Mouse (Mus musculus): Measurements from ENCODE around the gene Eif1ad. TPM values are rescaled to one million over a fixed set of nuclear protein-coding genes. Genes with fewer than 3 reads are reported as not detected.

The Eif1ad gene
- polyA plus RNA-seq, 1 experiment from 2014 or later, result 72.9 TPM

DNA sequence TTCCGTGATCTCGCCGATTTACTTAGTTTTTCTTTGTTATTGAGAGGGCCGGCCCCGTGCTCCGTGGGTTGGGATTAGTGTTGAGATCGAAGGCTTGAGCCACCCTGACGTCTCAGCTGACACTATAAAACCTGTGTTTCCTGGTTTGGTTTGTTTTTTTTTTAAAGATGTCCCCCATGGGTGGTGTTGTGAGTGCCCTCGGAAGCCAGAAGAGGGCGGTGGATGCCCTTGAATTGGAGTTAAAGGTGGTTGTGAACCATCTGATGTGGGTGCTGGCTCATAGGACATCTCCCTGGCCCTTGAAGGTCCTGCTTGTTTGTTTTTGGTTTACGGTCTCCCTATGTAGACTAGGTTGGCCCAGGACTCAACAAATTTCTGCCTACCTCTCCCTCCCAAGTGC is 914 bp downstream of the Eif1ad start:
- Histone ChIP-seq H3K9me3 (ENCODE audit: control insufficient read depth, low read length) (no peaks in the 10 kb centered on the region), H3K27ac (ENCODE audit: low read depth, low read length) (peak overlapping the region; percentile 92), H3K4me2 (peak overlapping the region; percentile 98), H3K4me1 (replicated peaks; ENCODE audit: control insufficient read depth, insufficient read depth, low read length) (peaks cover 17% of the 10 kb centered on the region), H3K4me3 (ENCODE audit: low read depth, low read length) (peak overlapping the region; percentile 88), H3K27me3 (replicated peaks; ENCODE audit: control insufficient read depth, insufficient read depth, low read length) (no peaks in the 10 kb centered on the region), H3K9ac (ENCODE audit: low read depth, low read length) (peak overlapping the region; percentile 96), H3K36me3 (ENCODE audit: control insufficient read depth, insufficient read depth, low read length) (peaks cover 50% of the 10 kb centered on the region)
- 8% methylated on average over 11 of the region's 11 CpGs for WGBS
- no peak for DNase-seq (ENCODE audit: low spot score)
- no peak for ATAC-seq (replicated peaks; ENCODE audit: low FRiP score)

GRCm38 (mm10) chr19:5370932-5371331 is 4.4 kb downstream of the Eif1ad start:
- ATAC-seq (replicated peaks; ENCODE audit: low FRiP score), result no peak
- no peak for DNase-seq (ENCODE audit: low spot score)
- WGBS, result 87% methylated on average over 3 of the region's 3 CpGs
- no peak overlapping the region for H3K9ac ChIP-seq (ENCODE audit: low read depth, low read length)
- H3K27me3 ChIP-seq (replicated peaks; ENCODE audit: control insufficient read depth, insufficient read depth, low read length), result no peaks in the 10 kb centered on the region
- H3K4me3 ChIP-seq (ENCODE audit: low read depth, low read length), result no peak overlapping the region
- H3K4me2 ChIP-seq, result no peak overlapping the region
- no peaks in the 10 kb centered on the region for H3K9me3 ChIP-seq (ENCODE audit: control insufficient read depth, low read length)
- no peak overlapping the region for H3K27ac ChIP-seq (ENCODE audit: low read depth, low read length)
- H3K36me3 ChIP-seq (ENCODE audit: control insufficient read depth, insufficient read depth, low read length), result peaks cover 35% of the 10 kb centered on the region
- H3K4me1 ChIP-seq (replicated peaks; ENCODE audit: control insufficient read depth, insufficient read depth, low read length), result peaks cover 8% of the 10 kb centered on the region

- no peak overlapping the region for H3K27ac ChIP-seq (ENCODE audit: low read depth, low read length)
- H3K36me3 ChIP-seq (ENCODE audit: control insufficient read depth, insufficient read depth, low read length), result peaks cover 35% of the 10 kb centered on the region
- H3K4me3 ChIP-seq (ENCODE audit: low read depth, low read length), result no peak overlapping the region
- no peaks in the 10 kb centered on the region for H3K9me3 ChIP-seq (ENCODE audit: control insufficient read depth, low read length)
- H3K4me1 ChIP-seq (replicated peaks; ENCODE audit: control insufficient read depth, insufficient read depth, low read length), result peaks cover 8% of the 10 kb centered on the region
- DNase-seq (ENCODE audit: low spot score) (no peak), ATAC-seq (replicated peaks; ENCODE audit: low FRiP score) (no peak)
- 89% methylated on average over 7 of the region's 7 CpGs for WGBS
- no peak overlapping the region for H3K4me2 ChIP-seq
- no peaks in the 10 kb centered on the region for H3K27me3 ChIP-seq (replicated peaks; ENCODE audit: control insufficient read depth, insufficient read depth, low read length)
- H3K9ac ChIP-seq (ENCODE audit: low read depth, low read length), result no peak overlapping the region
Measured at GRCm38 (mm10) chr19:5372724-5373123, 6.2 kb downstream of the Eif1ad start.

GRCm38 (mm10) chr19:5374177-5374576 is 7.6 kb downstream of the Eif1ad start:
- no peak for ATAC-seq (replicated peaks; ENCODE audit: low FRiP score)
- no peak overlapping the region for H3K27ac ChIP-seq (ENCODE audit: low read depth, low read length)
- H3K36me3 ChIP-seq (ENCODE audit: control insufficient read depth, insufficient read depth, low read length), result peaks cover 41% of the 10 kb centered on the region
- H3K4me1 ChIP-seq (replicated peaks; ENCODE audit: control insufficient read depth, insufficient read depth, low read length), result no peaks in the 10 kb centered on the region
- H3K9ac ChIP-seq (ENCODE audit: low read depth, low read length), result no peak overlapping the region
- no peak overlapping the region for H3K4me2 ChIP-seq
- DNase-seq (ENCODE audit: low spot score), result no peak
- WGBS, result 79% methylated on average over 4 of the region's 4 CpGs
- H3K4me3 ChIP-seq (ENCODE audit: low read depth, low read length), result no peak overlapping the region
- H3K9me3 ChIP-seq (ENCODE audit: control insufficient read depth, low read length), result no peaks in the 10 kb centered on the region
- no peaks in the 10 kb centered on the region for H3K27me3 ChIP-seq (replicated peaks; ENCODE audit: control insufficient read depth, insufficient read depth, low read length)

DNA sequence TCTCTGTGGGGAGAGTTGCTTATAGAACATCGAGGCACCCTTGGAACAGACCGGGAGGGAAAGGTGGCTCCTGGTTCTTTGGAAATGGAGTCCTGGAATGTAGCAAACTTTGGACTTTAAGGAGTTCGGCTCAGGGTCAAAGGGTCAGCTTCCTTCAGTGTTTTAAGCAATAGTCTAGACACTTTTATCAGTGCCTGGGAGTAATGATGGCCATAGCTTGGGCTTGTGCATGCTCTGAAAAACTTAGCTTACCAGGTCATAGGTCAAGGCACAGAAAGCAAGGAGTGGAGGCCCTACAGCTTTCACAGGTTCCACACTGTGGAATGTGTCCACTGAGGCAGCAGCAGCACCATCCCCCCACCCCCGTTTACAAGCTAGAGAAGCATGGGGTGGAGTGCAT is 8.2 kb downstream of the Eif1ad start:
- no peak overlapping the region for H3K9ac ChIP-seq (ENCODE audit: low read depth, low read length)
- no peaks in the 10 kb centered on the region for H3K4me1 ChIP-seq (replicated peaks; ENCODE audit: control insufficient read depth, insufficient read depth, low read length)
- DNase-seq (ENCODE audit: low spot score) (no peak), ATAC-seq (replicated peaks; ENCODE audit: low FRiP score) (no peak)
- no peak overlapping the region for H3K4me2 ChIP-seq
- H3K27ac ChIP-seq (ENCODE audit: low read depth, low read length), result no peak overlapping the region
- H3K4me3 ChIP-seq (ENCODE audit: low read depth, low read length), result no peak overlapping the region
- peaks cover 41% of the 10 kb centered on the region for H3K36me3 ChIP-seq (ENCODE audit: control insufficient read depth, insufficient read depth, low read length)
- no peaks in the 10 kb centered on the region for H3K27me3 ChIP-seq (replicated peaks; ENCODE audit: control insufficient read depth, insufficient read depth, low read length)
- H3K9me3 ChIP-seq (ENCODE audit: control insufficient read depth, low read length), result no peaks in the 10 kb centered on the region
- WGBS, result 71% methylated on average over 4 of the region's 4 CpGs

GRCm38 (mm10) chr19:5377446-5377845 is 10.9 kb downstream of the Eif1ad start:
- WGBS, result 84% methylated on average over 1 of the region's 1 CpGs
- no peak overlapping the region for H3K27ac ChIP-seq (ENCODE audit: low read depth, low read length)
- no peak overlapping the region for H3K4me2 ChIP-seq
- H3K36me3 ChIP-seq (ENCODE audit: control insufficient read depth, insufficient read depth, low read length), result peaks cover 42% of the 10 kb centered on the region
- H3K9me3 ChIP-seq (ENCODE audit: control insufficient read depth, low read length), result no peaks in the 10 kb centered on the region
- DNase-seq (ENCODE audit: low spot score), result no peak
- no peaks in the 10 kb centered on the region for H3K27me3 ChIP-seq (replicated peaks; ENCODE audit: control insufficient read depth, insufficient read depth, low read length)
- no peak for ATAC-seq (replicated peaks; ENCODE audit: low FRiP score)
- H3K4me1 ChIP-seq (replicated peaks; ENCODE audit: control insufficient read depth, insufficient read depth, low read length), result no peaks in the 10 kb centered on the region
- H3K4me3 ChIP-seq (ENCODE audit: low read depth, low read length), result no peak overlapping the region
- no peak overlapping the region for H3K9ac ChIP-seq (ENCODE audit: low read depth, low read length)

DNA sequence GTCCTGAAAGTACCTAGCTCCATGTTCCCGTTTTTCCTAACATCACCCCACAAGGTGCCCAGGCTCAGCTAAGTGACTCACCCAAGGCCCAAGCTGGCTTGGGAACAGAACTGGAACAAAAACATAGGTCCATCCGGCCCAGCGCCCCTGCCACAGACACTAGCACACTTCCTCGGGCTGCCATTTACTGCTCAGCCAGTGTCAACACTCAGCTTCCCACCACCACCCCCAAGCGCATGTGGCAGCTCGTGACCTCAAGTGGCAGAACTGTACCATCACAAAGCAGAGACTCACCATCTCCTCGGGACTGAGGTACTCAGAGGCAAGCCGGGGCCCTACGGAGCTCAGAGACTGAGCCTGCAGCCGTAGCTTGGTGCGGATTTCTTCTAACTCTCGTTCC is 16.8 kb downstream of the Eif1ad start:
- ATAC-seq (replicated peaks; ENCODE audit: low FRiP score) (no peak), DNase-seq (ENCODE audit: low spot score) (no peak)
- Histone ChIP-seq H3K4me2 (no peak overlapping the region), H3K4me3 (ENCODE audit: low read depth, low read length) (no peak overlapping the region), H3K9ac (ENCODE audit: low read depth, low read length) (no peak overlapping the region), H3K9me3 (ENCODE audit: control insufficient read depth, low read length) (no peaks in the 10 kb centered on the region), H3K27ac (ENCODE audit: low read depth, low read length) (no peak overlapping the region), H3K27me3 (replicated peaks; ENCODE audit: control insufficient read depth, insufficient read depth, low read length) (no peaks in the 10 kb centered on the region), H3K36me3 (ENCODE audit: control insufficient read depth, insufficient read depth, low read length) (peaks cover 71% of the 10 kb centered on the region), H3K4me1 (replicated peaks; ENCODE audit: control insufficient read depth, insufficient read depth, low read length) (peaks cover 14% of the 10 kb centered on the region)
- 92% methylated on average over 12 of the region's 12 CpGs for WGBS

- Histone ChIP-seq H3K9me3 (ENCODE audit: control insufficient read depth, low read length) (no peaks in the 10 kb centered on the region), H3K4me2 (no peak overlapping the region), H3K4me3 (ENCODE audit: low read depth, low read length) (no peak overlapping the region), H3K36me3 (ENCODE audit: control insufficient read depth, insufficient read depth, low read length) (peaks cover 59% of the 10 kb centered on the region), H3K27ac (ENCODE audit: low read depth, low read length) (no peak overlapping the region), H3K4me1 (replicated peaks; ENCODE audit: control insufficient read depth, insufficient read depth, low read length) (peaks cover 14% of the 10 kb centered on the region), H3K27me3 (replicated peaks; ENCODE audit: control insufficient read depth, insufficient read depth, low read length) (no peaks in the 10 kb centered on the region), H3K9ac (ENCODE audit: low read depth, low read length) (no peak overlapping the region)
- 93% methylated on average over 8 of the region's 8 CpGs for WGBS
- ATAC-seq (replicated peaks; ENCODE audit: low FRiP score) (no peak), DNase-seq (ENCODE audit: low spot score) (no peak)
Measured at GRCm38 (mm10) chr19:5384715-5385114, 18.2 kb downstream of the Eif1ad start.

GRCm38 (mm10) chr19:5388011-5388441 is 21.5 kb downstream of the Eif1ad start:
- DNase-seq (ENCODE audit: low spot score) (peak; percentile 59), ATAC-seq (replicated peaks; ENCODE audit: low FRiP score) (peak; percentile 53)
- WGBS, result under 1% methylated on average over 43 of the region's 43 CpGs
- H3K27me3 ChIP-seq (replicated peaks; ENCODE audit: control insufficient read depth, insufficient read depth, low read length), result no peaks in the 10 kb centered on the region
- no peaks in the 10 kb centered on the region for H3K9me3 ChIP-seq (ENCODE audit: control insufficient read depth, low read length)
- H3K4me1 ChIP-seq (replicated peaks; ENCODE audit: control insufficient read depth, insufficient read depth, low read length), result peaks cover 23% of the 10 kb centered on the region
- peak overlapping the region; percentile 98 for H3K9ac ChIP-seq (ENCODE audit: low read depth, low read length)
- peaks cover 31% of the 10 kb centered on the region for H3K36me3 ChIP-seq (ENCODE audit: control insufficient read depth, insufficient read depth, low read length)
- H3K4me2 ChIP-seq, result peak overlapping the region; percentile 97
- peak overlapping the region; percentile 100 for H3K4me3 ChIP-seq (ENCODE audit: low read depth, low read length)
- peak overlapping the region; percentile 86 for H3K27ac ChIP-seq (ENCODE audit: low read depth, low read length)

Measured in liver, embryonic 11.5 days (tissue).